Mouse (Mus musculus) gastrocnemius, postnatal 36 days (tissue): ENCODE data around the gene Prkce. TPM values are rescaled to one million over a fixed set of nuclear protein-coding genes. Genes with fewer than 3 reads are reported as not detected.
A peak's percentile ranks its signal among the peaks of the same experiment; 100 is the strongest.

Experiments used
- DNase-seq, 2 experiments: peaks; one replicate each; pipeline ENCODE4 v3.0.0; 2022
- intact Hi-C: fragments of 180-260 bp; cut with DNase I; formaldehyde crosslinking; loops from one replicate; pipeline ENCODE4 v1.15.1; 2025
- total RNA-seq, 2 experiments: library from RNA; stranded (reverse); gene quantifications; 2 replicates each; pipeline ENCODE4 v1.2.3; 2021

Gene Prkce
- total RNA-seq, 2 experiments from 2014 or later, result 7.9 to 8.2 TPM

DNA sequence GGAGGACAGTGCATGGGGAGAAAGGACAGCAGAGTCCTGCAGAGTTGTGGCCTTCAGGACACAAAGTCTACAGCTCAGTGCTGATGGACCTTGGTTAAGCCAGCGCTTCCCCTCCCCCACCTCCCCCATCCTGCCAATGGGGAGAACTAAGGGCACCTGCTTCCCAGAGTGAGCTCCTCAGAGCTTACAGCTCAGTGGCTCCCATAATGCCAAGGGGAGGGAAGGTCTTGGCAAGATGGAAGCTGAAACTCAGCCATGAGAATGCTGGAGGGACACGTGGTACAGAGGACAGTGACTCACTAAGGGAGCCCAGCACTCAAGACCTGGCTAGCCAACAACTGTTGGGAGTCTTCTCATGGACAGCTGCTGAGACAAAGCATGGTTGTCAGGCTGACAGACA, 530.2 kb downstream of the Prkce start:
- peak; percentile 18 to 19 for DNase-seq

GRCm38 (mm10) chr17:86703336-86703735, 535.8 kb downstream of the Prkce start:
- intact Hi-C loops, result no loop called here
- DNase-seq, result no peak

More for the DNA sequence above, 530.2 kb downstream of the Prkce start:
- intact Hi-C loops, result no loop called here

DNA sequence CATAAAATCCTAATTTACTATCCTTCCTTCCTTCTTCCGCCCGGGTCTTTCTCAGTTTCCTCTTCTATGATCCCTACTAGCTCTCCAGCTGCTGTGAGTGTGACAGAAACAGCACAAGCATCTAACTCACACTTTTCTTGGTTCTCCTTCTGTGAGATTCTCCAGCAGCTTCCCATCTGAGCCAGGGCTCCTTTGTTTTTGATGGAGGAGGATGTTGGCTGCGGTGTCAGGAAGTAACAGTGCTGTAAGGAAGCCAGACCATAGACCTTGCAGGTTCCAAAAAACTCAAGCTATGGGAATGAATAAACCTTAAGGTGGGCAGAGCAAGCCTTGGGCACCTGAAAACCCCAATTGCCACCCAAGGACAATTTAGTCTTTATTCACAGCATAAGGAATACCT, 537.7 kb downstream of the Prkce start:
- intact Hi-C loops, result no loop called here
- DNase-seq, result no peak

GRCm38 (mm10) chr17:86706467-86706866, 538.9 kb downstream of the Prkce start:
- no peak for DNase-seq
- intact Hi-C loops, result no loop called here

Other genes starting within 250 kb of the Prkce start
- gene Srbd1, start 22.6 kb upstream of the Prkce start, total RNA-seq, result 1 to 10 TPM; 4.4 to 5.5 TPM